Mouse (Mus musculus) intestine, embryonic 14.5 days (tissue): Measurements from ENCODE around the gene Acot13. TPM values are rescaled to one million over a fixed set of nuclear protein-coding genes. Genes with fewer than 3 reads are reported as not detected.
A peak's percentile ranks its signal among the peaks of the same experiment; 100 is the strongest.

Experiments used
- ATAC-seq: fragments of 200-750 bp; cut with Nextera tagmentation; replicated peaks from 2 replicates; pipeline ENCODE4 v1.8.0; 2017; ENCODE audit warnings: low read depth, moderate number of reproducible peaks, moderate TSS enrichment, moderate library complexity; ENCODE audit not compliant: low FRiP score, low TSS enrichment
- DNase-seq: peaks from one replicate; pipeline ENCODE4 v3.0.0-alpha.2; 2018; ENCODE audit warnings: low spot score
- H3K27ac ChIP-seq: fragments of 300-500 bp; sonication (generic); 2 replicates; pipeline ENCODE4 v1.5.1; 2014; ENCODE audit warnings: low read depth, mild to moderate bottlenecking, control low read depth
- H3K27me3 ChIP-seq: fragments of 300-500 bp; sonication (generic); replicated peaks from 2 replicates; pipeline ENCODE4 v1.6.1; 2014; ENCODE audit warnings: low read length, control low read depth; ENCODE audit not compliant: control insufficient read depth, insufficient read depth
- H3K36me3 ChIP-seq: fragments of 300-500 bp; sonication (generic); 2 replicates; pipeline ENCODE4 v1.6.1; 2014; ENCODE audit warnings: low read length, control low read depth; ENCODE audit not compliant: control insufficient read depth, insufficient read depth
- H3K4me1 ChIP-seq: fragments of 300-500 bp; sonication (generic); replicated peaks from 2 replicates; pipeline ENCODE4 v1.6.1; 2014; ENCODE audit warnings: low read length, control low read depth, mixed read lengths; ENCODE audit not compliant: control insufficient read depth, insufficient read depth
- H3K4me2 ChIP-seq: fragments of 300-500 bp; sonication (generic); 2 replicates; pipeline ENCODE4 v1.6.1; 2014; ENCODE audit warnings: low read length
- H3K4me3 ChIP-seq: fragments of 300-500 bp; sonication (generic); 2 replicates; pipeline ENCODE4 v1.5.1; 2014; ENCODE audit warnings: low read depth, low read length, control low read depth, mixed read lengths
- H3K9ac ChIP-seq: fragments of 300-500 bp; sonication (generic); 2 replicates; pipeline ENCODE4 v1.6.1; 2014; ENCODE audit warnings: mild to moderate bottlenecking, low read length
- H3K9me3 ChIP-seq: fragments of 300-500 bp; sonication (generic); 2 replicates; pipeline ENCODE4 v1.6.1; 2016; ENCODE audit warnings: low read length, control low read depth; ENCODE audit not compliant: control insufficient read depth
- WGBS: fragments of 180-500 bp; shearing (Covaris S2); extraction: QIAGEN DNeasy Blood & Tissue Kit; methylation state at CpG from one replicate; pipeline ENCODE4 v1.1.7; 2014; 5-methylcytosine and 5-hydroxymethylcytosine counted together
- polyA plus RNA-seq: library from polyadenylated mRNA; unstranded; fragments of >200 nt; fragmentation: Nextera tagmentation; extraction: Ambion mirVana; gene quantifications from 2 replicates; pipeline ENCODE4 v1.2.1, GENCODE M21; 2014

Gene Acot13
- polyA plus RNA-seq, 1 experiment from 2014 or later, result 118 TPM

GRCm38 (mm10) chr13:24862021-24862420, 30.7 kb upstream of the Acot13 start:
- H3K36me3 ChIP-seq, result no peaks in the 10 kb centered on the region
- ATAC-seq (no peak), DNase-seq (no peak)
- H3K9me3 ChIP-seq, result no peaks in the 10 kb centered on the region
- no peaks in the 10 kb centered on the region for H3K27me3 ChIP-seq
- no peak overlapping the region for H3K4me3 ChIP-seq
- no peak overlapping the region for H3K4me2 ChIP-seq
- H3K4me1 ChIP-seq, result no peaks in the 10 kb centered on the region; the same call in 1 of the 2 replicates
- 48% methylated on average over 7 of the region's 7 CpGs for WGBS
- H3K27ac ChIP-seq, result no peak overlapping the region
- H3K9ac ChIP-seq, result no peak overlapping the region

GRCm38 (mm10) chr13:24861084-24861483, 29.7 kb upstream of the Acot13 start:
- H3K4me2 ChIP-seq, result no peak overlapping the region
- no peaks in the 10 kb centered on the region for H3K9me3 ChIP-seq
- no peak for DNase-seq

DNA sequence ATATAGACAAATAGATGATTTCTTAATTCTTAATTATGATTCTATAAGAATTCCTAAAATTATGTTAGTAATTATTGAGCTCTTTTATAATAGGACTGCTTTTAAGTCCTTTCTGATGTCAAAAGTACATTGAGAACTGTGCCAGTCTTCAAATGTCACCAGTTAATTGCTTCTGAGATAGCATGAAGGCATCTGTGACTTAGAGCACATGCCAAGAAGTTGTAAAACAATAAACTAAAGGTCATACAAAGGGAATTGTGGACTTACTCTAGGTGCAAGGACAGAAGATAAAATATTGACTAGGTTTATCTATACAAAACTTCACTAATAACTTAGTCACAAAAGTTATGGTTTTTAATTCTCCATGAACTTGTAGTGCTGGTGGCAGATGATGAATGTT, 27.8 kb upstream of the Acot13 start:
- Histone ChIP-seq H3K36me3 (no peaks in the 10 kb centered on the region), H3K27ac (no peak overlapping the region), H3K4me2 (no peak overlapping the region), H3K4me1 (no peaks in the 10 kb centered on the region; the same call in 1 of the 2 replicates), H3K9ac (no peak overlapping the region), H3K9me3 (no peaks in the 10 kb centered on the region), H3K27me3 (no peaks in the 10 kb centered on the region), H3K4me3 (no peak overlapping the region)
- DNase-seq, result no peak
- ATAC-seq, result peak; percentile 56; the same call in 1 of the 2 replicates

More at GRCm38 (mm10) chr13:24861084-24861483, 29.7 kb upstream of the Acot13 start:
- Histone ChIP-seq H3K4me1 (no peaks in the 10 kb centered on the region; the same call in 1 of the 2 replicates), H3K4me3 (no peak overlapping the region), H3K27ac (no peak overlapping the region), H3K27me3 (no peaks in the 10 kb centered on the region), H3K9ac (no peak overlapping the region), H3K36me3 (no peaks in the 10 kb centered on the region)
- ATAC-seq, result no peak
- 64% methylated on average over 12 of the region's 12 CpGs for WGBS

DNA sequence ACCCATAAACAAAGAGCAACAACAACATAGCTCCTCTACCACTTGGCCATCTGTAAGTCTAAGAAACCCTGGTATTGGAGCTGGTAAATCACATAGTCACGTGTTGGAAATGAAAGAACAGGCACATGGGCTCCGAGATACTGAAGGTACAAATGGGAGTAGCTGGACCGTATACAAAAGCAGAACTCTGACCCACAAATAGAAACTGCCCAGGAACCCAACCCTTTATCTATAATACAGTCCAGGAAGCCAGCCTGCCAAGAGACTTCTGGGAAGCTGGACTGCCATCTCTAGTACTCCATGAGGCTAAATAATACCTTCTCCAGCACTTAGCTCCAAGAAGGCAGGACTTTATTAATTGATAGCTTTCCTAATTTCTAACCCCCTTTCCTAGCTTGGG, 21.2 kb upstream of the Acot13 start:
- 86% methylated on average over 3 of the region's 3 CpGs for WGBS
- no peaks in the 10 kb centered on the region for H3K9me3 ChIP-seq
- H3K4me1 ChIP-seq, result no peaks in the 10 kb centered on the region
- DNase-seq (no peak), ATAC-seq (no peak)
- H3K27me3 ChIP-seq, result no peaks in the 10 kb centered on the region
- H3K4me3 ChIP-seq, result no peak overlapping the region
- no peaks in the 10 kb centered on the region for H3K36me3 ChIP-seq
- H3K9ac ChIP-seq, result no peak overlapping the region
- no peak overlapping the region for H3K27ac ChIP-seq
- no peak overlapping the region for H3K4me2 ChIP-seq

- no peak overlapping the region for H3K4me2 ChIP-seq
- H3K27me3 ChIP-seq, result no peaks in the 10 kb centered on the region
- 73% methylated on average over 2 of the region's 2 CpGs for WGBS
- no peaks in the 10 kb centered on the region for H3K4me1 ChIP-seq
- H3K4me3 ChIP-seq, result no peak overlapping the region
- H3K9ac ChIP-seq, result no peak overlapping the region
- no peak overlapping the region for H3K27ac ChIP-seq
- ATAC-seq (no peak), DNase-seq (no peak)
- no peaks in the 10 kb centered on the region for H3K36me3 ChIP-seq
- no peaks in the 10 kb centered on the region for H3K9me3 ChIP-seq
Observed at GRCm38 (mm10) chr13:24851989-24852388, 20.6 kb upstream of the Acot13 start.

DNA sequence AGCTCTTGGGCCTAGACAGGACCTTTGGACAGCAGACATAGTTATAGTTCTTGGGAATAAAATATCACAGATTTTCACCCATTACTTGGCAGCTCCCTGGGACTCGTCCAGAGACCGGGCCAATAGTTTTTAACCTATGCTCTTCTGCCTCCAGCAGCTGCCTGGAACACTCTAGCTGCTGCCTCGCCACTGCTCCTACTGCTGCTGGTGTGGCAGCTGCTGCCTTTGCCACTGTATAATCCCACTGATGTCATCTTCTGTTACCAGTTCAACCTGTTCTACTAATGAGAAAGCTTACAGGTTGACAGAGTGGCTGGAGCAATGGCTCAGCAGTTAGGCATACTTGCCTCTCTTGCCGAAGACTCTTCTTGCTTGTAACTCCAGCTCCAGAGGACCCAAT, 18.0 kb upstream of the Acot13 start:
- Histone ChIP-seq H3K9ac (no peak overlapping the region), H3K9me3 (no peaks in the 10 kb centered on the region), H3K4me3 (no peak overlapping the region), H3K4me2 (no peak overlapping the region), H3K4me1 (no peaks in the 10 kb centered on the region; the same call in 1 of the 2 replicates), H3K27ac (no peak overlapping the region), H3K27me3 (no peaks in the 10 kb centered on the region), H3K36me3 (no peaks in the 10 kb centered on the region)
- DNase-seq, result no peak
- 0 out of 2 replicates have a peak, but pooled peaks have one; percentile 52 for ATAC-seq
- WGBS, result 65% methylated on average over 4 of the region's 4 CpGs

GRCm38 (mm10) chr13:24844983-24845955, 13.9 kb upstream of the Acot13 start, which contains the start of gene D130043K22Rik:
D130043K22Rik (plus strand) TSS chr13:24845135.
- Histone ChIP-seq H3K9ac (no peak within 1 kb of the TSS), H3K4me1 (no peaks in the 10 kb centered on the region; the same call in 1 of the 2 replicates), H3K9me3 (no peaks in the 10 kb centered on the region), H3K4me3 (peak within 1 kb of the TSS; percentile 32), H3K27me3 (no peaks in the 10 kb centered on the region), H3K36me3 (peaks cover 21% of the 10 kb centered on the region), H3K4me2 (peak within 1 kb of the TSS; percentile 86), H3K27ac (no peak within 1 kb of the TSS)
- ATAC-seq (peak; percentile 76), DNase-seq (peak; percentile 79)
- 14% methylated on average over 40 of the region's 40 CpGs for WGBS

DNA sequence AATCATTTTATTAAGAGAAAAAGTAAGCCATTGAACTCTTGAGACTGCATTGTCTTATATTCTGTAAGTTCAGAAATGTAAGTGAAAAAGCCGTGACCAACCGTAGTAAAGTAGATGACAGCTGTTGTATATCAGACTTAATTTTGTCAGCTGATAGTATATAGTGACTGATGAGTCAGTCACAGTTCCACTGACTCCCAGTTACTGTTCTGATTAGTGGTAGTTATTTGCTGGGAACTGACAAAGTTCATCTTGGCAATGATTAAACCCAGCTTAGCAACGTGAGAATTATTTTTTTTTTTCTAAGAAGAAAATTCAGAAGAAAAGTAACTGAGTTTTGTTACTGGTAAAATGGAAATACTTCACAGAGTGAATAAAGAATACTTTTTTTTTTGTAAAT, 10.4 kb upstream of the Acot13 start:
- DNase-seq (no peak), ATAC-seq (no peak)
- H3K4me2 ChIP-seq, result no peak overlapping the region
- no peak overlapping the region for H3K4me3 ChIP-seq
- no peak overlapping the region for H3K27ac ChIP-seq
- H3K9ac ChIP-seq, result no peak overlapping the region
- no peaks in the 10 kb centered on the region; the same call in 1 of the 2 replicates for H3K4me1 ChIP-seq
- WGBS, result 80% methylated on average over 3 of the region's 3 CpGs
- no peaks in the 10 kb centered on the region for H3K9me3 ChIP-seq
- no peaks in the 10 kb centered on the region for H3K27me3 ChIP-seq
- H3K36me3 ChIP-seq, result peaks cover 42% of the 10 kb centered on the region
